Mouse (Mus musculus) G1E (cell line): ENCODE data around the gene Gng7.

Source experiments
- CTCF ChIP-seq: IDR thresholded peaks from 2 replicates; pipeline ENCODE4 v1.5.1; 2012; ENCODE audit warnings: low read depth, low read length, inconsistent platforms, mixed read lengths
- POLR2AphosphoS5 ChIP-seq: IDR thresholded peaks from 2 replicates; pipeline ENCODE4 v1.6.1; 2012; ENCODE audit warnings: low read depth, low read length, inconsistent platforms; ENCODE audit not compliant: insufficient replicate concordance
- TAL1 ChIP-seq: conservative IDR thresholded peaks from 2 replicates; pipeline ENCODE4 v1.6.1; 2012; ENCODE audit warnings: low read depth, low read length, inconsistent platforms, mixed read lengths

GRCm38 (mm10) chr10:80936135-80936809 lies 78.5 kb downstream of the Gng7 start:
- TF ChIP-seq CTCF (no peak), POLR2AphosphoS5 (no peak), TAL1 (no peak)
